Mouse (Mus musculus) heart, postnatal 10 days (tissue): ENCODE results near the gene Mtmr12. TPM values are rescaled to one million over a fixed set of nuclear protein-coding genes. Genes with fewer than 3 reads are reported as not detected.

ENCODE experiments used
- DNase-seq, 2 experiments: peaks; one replicate each; pipeline ENCODE4 v3.0.0; 2021
- intact Hi-C: fragments of 180-260 bp; cut with DNase I; formaldehyde crosslinking; loops from one replicate; pipeline ENCODE4 v1.15.1; 2025
- total RNA-seq, 2 experiments: library from RNA; stranded (reverse); gene quantifications; 2 replicates each; pipeline ENCODE4 v1.2.3; 2021

Gene Mtmr12
- total RNA-seq, 2 experiments from 2014 or later, result 18.6 to 21.3 TPM

DNA sequence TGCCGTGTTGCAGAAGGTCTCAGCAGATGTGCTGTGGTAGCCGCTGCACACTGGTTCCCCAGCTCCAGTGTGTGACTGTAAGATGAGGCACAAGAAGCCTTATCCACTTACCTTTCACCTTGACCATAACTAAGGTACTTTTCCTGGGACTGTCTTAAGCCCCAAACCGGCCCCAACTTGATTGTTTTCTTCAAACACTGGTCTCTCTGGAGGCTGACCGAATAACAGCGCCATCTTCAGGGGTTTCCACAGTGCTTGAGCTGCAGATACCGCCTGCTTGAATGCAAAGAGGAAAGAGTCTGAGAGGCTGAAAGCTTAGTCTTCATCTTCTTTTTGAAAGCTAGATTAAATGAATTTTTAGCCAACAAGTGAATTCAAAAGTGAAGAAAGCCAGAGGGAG, 26.6 kb downstream of the Mtmr12 start:
- intact Hi-C loops, result no loop called here
- no peak for DNase-seq

DNA sequence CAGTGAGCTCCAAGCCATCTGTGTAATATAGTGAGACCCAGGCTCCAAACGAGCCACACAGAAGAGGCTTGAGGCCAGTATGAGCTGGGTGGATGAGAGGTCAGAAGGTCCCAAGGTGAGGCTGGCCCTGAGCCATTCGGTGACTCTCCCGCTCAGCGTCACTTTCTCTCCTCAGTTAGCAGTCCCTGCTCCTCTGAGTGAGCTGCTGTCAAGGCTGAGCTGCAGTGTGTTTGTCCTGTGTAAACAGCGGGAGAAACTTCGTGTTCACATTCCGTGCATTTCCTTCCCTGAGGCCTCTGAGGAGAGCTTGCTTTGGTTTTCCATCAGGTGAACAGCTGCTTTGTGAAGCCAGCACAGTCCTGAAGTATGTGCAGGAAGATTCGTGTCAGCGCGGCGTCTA, 27.6 kb downstream of the Mtmr12 start:
- DNase-seq, result no peak
- intact Hi-C loops, result no loop called here

DNA sequence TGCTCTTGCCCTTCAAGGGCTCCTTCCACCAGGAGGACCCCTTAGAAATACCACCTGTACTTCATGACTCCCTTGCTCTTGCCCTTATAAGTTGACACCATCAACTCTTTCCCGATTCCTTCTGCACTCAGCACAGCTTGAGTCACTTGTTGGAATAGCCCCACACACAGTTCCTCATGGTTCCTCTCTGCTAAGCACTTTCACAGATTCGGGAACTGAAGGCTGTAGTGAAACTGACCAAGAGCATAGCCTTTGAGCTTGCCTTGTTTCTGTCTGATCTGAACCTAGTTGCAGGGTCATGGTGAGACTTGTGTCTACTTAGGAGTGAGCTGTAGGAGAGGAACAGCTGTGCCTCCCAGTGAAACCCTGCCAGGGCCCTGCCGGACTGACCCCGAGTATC, 28.2 kb downstream of the Mtmr12 start:
- intact Hi-C loops, result no loop called here
- DNase-seq, result no peak

DNA sequence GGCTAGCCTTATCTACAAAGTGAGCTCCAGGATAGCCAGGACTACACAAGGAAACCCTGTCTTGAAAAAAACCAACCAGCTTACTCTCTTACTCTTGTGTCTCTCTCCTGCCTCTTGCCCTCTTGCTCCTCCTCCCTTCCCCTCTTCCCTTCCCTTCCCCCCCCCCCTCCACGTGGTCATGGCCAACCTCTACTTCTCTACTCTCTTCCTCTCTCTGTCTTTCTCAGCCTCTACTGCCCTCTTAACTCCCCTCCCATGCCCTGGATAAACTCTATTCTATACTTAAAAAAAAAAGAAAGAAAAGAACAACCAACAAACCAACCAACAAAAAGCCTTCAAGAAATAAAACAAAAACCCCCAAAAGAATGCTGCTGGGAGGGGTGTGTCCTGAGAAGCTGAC, 30.7 kb downstream of the Mtmr12 start:
- no peak for DNase-seq
- intact Hi-C loops, result no loop called here

DNA sequence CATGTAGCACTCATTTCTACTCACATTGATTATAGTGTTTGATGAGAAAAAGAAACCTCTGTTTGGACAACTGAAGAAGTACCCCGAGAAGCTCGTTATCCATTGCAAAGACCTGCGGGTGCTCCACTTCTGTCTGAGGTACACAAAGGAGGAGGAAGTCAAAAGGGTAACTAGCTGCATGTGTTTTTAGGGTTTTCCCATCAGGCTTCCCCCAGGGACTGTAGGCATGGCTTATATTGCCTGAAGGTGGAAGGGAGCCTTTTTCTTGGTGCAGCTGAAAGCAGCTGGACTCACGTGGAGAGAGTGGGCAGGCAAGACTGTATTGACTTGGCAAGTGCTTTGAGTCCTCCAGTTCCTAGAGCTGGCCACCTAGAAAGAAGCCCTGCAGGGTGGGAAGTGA, 31.2 kb downstream of the Mtmr12 start:
- no peak for DNase-seq
- intact Hi-C loops, result no loop called here

DNA sequence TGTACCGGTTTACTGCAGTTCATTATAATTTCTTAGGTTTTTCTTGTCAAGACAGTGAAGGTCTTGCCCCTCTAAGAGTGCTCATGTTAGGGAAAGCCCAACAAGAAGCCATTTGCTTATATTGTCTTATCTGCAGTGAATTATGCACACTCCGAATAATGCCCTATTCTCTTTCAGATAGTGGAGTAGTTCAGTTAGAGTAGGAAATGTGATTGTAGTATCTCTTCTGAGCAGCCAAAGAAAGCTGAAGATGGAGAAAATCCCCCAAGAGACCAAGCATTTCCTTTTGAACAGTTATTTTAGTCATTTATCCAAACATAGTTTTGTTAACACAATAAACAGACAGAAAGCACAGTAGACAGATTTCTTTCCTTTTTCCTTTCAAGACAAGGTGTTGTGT, 32.1 kb downstream of the Mtmr12 start:
- intact Hi-C loops, result no loop called here
- DNase-seq, result no peak

DNA sequence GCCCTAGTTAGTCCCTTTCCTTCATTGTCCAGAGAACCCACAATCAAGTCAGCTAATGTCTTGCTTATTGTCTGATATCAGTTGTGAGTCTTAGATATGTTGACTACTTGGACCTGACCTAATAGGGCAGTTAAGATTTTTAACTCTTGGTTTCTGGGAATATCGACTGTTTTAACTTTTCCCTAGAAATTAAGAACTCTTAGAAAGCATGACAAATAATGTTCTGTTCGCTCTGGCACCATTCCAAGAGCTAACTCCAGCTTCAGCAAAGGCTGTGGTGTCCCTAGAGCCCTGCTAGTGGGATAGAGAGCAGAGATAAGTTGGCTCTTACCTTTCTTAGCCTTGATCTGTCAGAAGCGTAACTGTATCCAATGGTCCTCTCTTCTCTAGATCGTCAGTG, 32.7 kb downstream of the Mtmr12 start:
- no peak for DNase-seq
- intact Hi-C loops, result no loop called here

DNA sequence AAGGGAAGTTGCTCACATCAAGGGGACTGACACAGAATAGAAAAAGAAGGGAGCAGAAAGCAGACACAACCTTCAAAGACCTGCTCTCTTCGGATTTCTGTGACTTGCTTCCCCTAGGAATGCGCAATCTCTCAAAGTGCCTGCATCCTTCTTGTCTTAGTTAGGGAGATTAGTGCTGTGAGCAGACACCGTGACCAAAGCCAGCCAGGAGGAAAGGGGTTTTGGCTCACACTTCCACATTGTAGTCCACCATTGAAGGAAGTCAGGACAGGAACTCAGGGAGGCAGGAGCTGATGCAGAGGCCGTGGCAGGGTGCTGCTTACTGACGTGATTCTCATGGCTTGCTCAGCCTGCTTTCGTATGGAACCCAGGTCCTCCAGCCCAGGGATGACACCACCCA, 33.5 kb downstream of the Mtmr12 start:
- intact Hi-C loops, result no loop called here
- DNase-seq, result no peak

DNA sequence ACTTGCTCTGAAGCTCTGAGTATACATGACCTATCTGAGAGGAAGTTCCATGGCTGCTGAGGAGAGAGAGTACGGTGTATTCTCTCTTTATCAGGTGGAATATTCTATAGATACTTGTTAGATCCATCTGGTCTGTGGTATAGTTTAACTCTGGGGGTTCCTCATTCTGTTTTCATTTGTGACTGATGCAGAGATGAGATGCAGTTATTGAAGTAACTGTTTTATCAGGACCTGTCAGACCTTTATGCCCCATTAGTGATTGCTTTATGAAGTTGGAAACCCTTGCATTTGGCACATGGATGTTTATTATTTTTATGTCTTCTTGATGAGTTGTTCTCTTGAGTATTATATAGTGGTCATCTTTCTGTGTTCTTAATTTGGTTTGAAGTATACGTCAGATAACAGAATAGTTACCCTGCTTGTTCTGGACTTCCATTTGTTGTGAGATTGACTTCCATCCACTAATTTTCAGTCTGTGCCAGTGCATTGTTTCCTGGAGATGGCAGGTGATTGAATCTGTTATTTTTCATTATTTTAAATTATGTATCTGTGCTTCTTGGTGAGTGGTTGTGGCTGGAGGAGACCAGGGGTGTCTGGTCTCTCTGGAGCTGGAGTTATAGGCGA, 36.0 kb downstream of the Mtmr12 start:
- intact Hi-C loops, result no loop called here
- no peak for DNase-seq

DNA sequence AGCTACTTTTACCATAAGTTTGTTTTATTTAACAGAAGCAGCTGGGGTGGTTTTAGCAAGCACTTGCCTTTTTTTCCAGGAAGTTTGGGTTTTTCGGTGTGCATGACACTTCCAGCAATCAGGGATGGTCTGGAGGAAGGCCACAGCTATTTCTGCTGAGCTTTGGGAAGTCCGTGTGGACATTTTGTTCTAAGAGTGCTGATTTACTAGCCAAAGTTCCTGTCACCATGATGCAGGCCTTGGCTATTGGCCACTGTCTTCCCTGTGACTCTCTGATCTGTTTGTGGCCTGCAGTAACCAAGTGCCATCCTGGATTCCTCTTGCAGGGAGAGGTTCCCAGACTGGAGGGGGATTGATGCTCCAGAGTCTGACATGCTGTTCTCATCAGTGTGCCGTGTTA, 39.0 kb downstream of the Mtmr12 start:
- peak; percentile 67 to 72 for DNase-seq
- intact Hi-C loops, result no loop called here

DNA sequence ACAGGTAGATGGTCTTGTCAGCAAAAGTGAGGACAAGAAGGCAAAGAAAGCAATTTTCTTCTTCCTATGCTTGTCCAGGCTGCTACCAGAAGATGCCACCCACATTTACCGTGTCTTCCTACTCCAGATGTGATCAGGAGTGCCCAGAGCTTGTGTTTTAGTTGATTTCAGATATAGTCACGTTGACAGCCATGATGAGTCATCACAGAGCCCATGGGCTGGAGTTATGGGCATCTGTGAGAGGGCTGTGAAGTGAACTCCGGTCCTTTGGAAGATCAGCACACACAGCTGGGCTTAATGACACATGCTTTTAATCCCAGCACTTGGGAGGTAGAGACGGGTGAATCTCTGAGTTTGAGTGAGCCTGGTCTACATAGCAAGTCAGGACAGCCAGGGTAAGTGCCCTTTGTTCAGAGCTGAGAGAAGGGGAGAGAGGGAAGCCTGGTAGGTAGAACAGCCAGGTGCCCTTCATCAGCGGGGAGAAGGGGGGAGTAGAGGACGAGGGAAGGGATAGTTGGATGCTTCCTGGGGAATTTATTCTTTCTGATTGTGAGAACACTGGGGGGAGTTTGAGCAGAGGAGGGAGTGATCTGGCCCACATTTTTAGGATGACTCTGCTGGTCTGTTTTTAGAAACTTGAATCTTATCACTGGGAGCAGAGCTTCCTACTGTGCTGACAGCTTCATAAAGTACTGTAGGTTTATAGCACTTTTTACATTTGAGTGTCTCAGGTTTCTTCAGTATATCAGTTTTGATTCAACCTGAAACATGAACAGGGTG, 40.9 kb downstream of the Mtmr12 start:
- DNase-seq, result peak in 1 of 2 experiments; percentile 44
- intact Hi-C loops, result loop anchor here (2.0 kb wide), 1 partner anchor 49 kb away; no protein-coding TSS in a partner anchor

DNA sequence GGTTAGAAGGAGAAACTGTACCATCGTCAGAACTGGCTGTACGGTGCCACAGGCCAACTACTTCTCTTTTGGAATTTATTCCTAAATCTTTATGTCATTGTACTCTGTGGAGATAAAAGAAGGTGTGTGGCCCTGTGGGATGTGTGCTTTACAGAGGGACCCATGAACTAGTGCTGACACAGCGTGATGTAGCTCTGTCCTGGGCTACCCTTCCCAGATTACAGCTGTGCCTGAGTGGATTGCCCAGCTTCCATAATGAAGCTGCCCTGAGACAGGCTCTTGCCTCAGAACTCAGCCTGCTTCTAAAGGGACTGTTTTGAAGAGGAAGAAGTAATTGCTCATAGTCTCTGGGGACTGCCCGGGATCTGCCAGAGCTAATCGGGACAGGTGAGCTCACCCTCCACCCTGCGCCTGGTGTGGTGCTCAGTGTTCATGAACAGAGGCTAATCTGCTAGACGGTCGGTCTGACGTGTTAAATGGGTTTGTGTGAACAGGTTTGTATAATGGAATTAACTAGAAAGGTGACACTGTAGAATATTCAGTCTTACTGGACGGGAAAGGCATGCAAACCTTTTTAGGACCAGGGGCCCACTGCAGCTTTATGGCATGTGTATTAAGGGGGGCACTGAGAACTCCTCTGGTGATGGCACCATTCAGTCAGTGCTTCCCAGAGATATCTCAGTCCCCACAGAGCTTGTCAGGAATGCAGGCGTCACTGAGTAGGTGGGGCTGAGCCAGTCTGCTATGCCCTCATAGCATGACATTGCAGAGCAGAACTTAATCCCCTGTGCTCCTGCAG, 41.7 kb downstream of the Mtmr12 start:
- intact Hi-C loops, result loop anchor here (2.0 kb wide), 1 partner anchor 50 kb away; no protein-coding TSS in a partner anchor
- peak; percentile 51 to 62 for DNase-seq

DNA sequence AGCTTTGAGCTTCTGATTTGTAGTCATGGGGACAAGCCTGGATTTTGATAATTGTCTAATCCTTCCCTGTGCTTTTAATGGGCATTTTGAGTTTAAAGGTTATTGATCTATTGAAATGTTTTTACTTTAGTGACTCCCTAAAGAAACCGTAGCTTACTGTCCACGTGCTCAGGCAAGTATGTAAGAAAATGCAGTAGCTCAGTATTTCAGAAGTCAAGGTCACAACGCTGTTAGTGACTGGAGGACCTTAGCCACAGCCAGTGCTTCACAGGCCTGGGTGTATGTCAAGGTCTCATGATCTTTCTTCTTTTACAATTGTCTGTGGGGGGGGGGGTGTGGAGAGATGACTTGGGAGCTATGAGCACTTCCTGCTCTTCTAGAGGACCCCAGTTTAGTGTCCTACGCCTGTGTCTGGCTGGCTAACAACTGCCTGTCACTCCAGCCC, 42.4 kb downstream of the Mtmr12 start:
- intact Hi-C loops, result loop anchor here (2.0 kb wide), 1 partner anchor 50 kb away; no protein-coding TSS in a partner anchor
- DNase-seq, result no peak

DNA sequence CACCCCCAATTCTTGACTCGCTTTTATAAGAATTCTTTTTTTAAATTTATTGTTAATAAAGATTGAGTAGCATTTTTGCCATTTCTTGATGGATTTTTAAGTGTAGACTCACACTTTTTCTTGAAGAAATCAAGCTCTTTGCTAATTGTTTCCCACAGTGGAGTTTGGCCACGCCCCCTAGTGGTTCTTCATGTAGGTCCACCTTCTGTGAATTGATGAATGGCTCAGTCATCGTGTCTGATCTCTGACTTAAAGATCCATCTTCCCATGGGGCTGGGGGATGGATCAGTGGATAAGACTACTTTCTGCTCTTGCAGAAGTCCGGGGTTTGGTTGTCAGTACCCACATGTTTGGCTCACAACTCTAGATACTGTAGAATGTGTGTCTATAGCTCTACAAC, 43.5 kb downstream of the Mtmr12 start:
- peak in 1 of 2 experiments; percentile 63 for DNase-seq
- intact Hi-C loops, result no loop called here

DNA sequence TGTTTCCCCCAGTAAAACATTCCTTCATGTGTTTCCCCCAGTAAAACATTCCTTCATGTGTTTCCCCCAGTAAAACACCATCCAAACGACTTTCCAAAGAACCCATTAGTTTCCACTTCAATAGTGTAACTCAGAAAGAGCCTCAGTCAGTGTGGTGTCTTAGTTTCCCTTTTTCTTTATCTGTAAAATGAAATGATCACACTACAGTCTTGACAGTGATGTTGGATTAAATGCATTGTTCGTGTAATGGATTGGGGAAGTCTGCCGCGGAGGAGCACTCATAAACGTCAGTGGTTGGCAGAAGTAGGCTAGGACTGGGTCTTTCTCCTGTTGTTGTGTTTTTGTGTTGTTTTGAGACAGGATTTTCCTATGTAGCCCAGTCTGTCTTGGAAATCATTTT, 45.5 kb downstream of the Mtmr12 start:
- DNase-seq, result no peak
- intact Hi-C loops, result no loop called here

DNA sequence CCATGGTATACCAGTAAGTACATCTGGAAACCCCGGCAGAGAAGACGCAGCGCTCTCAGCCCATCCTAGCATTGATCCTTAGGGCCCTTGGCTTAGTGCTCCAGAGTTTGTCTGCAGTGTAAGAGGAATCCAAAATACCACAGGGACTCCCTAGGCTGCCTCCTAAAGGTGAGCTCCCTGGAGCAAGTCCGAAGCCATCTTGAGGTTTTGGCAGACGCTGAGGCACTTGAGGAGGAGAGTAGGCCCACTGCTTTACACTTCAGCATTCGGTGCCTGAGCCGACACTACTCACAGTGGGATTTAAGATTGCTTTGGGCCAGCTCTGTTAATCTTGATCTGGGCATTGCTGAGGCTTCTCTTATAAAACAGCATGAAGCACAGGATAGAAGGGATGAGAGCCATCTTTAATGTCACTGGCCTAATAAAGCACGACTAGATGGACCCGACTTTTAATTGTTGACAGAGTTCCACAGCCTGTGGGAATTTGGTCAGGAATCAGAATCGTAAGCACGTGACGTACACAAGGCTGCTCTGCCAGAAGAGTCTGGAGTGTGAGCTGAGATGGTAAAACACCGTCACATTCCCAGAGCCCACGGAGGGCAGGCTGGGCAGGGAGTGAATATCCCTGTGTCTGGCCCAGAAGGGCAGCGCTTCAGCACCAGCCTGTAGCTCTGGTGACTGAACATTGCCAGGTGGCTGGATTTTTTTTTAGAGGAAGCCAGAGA, 46.8 kb downstream of the Mtmr12 start:
- intact Hi-C loops, result no loop called here

DNA sequence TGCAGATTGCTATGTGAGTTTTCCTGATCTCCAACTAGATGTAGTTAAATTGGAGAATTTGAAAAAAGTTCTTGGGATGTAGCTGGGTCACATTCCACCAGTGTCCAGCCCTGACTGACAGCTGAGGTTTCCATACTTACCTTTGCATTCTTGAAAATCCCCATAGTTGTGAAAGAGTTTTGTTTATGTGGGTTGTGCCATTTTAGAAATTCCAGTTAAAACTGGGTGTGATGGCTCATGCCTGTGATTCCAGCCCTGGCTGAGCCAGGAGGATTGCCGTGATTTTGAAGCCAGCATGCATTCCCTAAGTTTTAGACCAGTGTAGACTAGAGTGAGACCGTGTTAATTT, 47.3 kb downstream of the Mtmr12 start:
- intact Hi-C loops, result no loop called here
- DNase-seq, result no peak

More for the DNA sequence above, 46.8 kb downstream of the Mtmr12 start:
- no peak for DNase-seq

DNA sequence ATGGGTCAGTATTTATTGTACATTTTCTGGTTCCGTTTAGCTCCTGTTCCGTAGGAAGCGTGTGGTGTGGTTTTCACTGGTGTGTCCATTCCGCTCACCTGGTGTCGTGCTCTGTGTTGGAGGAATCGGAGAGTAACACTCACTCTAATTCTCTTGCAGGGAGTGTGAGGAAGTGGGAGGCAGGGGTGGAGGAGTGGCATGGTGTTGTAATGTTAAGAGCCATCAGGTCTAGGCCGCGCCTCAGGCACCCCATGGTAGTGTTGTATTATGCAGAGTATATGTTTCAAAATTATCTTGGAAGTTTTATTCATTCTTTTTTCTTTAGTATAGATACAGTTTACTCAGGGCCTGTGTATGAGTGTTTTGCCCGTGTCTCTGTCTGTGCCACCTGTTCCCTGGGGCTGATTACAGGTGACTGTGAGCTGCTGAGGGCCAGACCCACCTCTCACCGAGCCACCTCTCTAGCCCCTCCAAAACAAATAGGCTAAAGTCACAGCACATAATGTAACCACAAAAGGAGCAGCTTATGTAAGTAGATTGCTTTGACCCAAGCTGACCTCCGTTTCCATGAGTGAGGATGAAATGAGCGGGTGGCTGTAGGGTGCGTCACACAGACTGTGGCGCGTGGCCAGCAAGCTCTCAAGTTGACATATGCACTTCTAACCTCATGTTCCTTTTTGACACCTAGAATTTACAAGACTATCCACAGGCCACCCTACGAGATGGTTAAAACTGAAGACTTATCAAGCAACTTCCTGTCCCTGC, 53.1 kb downstream of the Mtmr12 start:
- intact Hi-C loops, result no loop called here
- DNase-seq, result no peak

DNA sequence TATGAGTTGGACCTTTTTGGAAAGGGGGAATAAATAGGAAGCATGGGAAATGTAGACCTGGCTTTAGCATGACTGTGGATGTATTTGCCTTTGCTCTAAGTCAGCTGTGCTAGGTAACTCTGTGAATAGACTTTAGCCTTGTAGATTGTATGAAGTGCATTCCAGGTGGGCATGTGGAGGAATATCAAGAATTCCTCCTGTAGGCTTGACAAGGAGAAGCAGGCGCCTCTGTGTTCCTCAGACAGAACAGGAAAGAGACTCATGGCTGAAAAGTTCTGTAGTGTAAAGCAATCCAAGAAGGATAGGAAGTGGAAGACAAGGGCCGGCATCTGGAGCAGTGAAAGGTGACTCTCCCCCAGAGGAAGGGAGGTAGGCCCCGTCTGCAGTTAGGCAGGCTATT, 58.2 kb downstream of the Mtmr12 start:
- intact Hi-C loops, result loop anchor here (10.0 kb wide), 1 partner anchor 168 kb away; no protein-coding TSS in a partner anchor

DNA sequence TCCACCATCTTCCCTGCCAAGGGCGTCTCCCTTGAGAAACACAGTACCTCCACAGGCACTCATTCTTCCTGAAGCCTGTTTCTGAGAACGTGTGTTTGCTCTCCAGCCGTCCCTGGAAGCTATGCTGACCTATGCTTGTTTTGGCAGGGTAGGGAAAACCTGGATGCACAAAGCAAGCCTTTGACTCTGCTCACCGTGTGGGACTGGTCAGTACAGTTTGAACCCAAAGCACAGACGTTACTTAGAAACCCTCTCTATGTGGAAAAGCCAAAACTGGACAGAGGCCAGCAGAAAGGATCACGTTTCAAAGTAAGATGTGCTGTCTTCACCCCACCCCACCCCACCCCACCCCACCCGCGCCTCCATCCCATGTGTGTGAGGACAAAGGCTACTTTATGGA, 61.6 kb downstream of the Mtmr12 start:
- no peak for DNase-seq
- intact Hi-C loops, result loop anchor here (5.0 to 10.0 kb wide), 3 partner anchors 172 to 311 kb away; no protein-coding TSS in a partner anchor

More for the DNA sequence above, 58.2 kb downstream of the Mtmr12 start:
- DNase-seq, result no peak
